Mouse (Mus musculus): ENCODE results near the gene Syce3.
A peak's percentile ranks its signal among the peaks of the same experiment; 100 is the strongest.

Gene Syce3

GRCm38 (mm10) chr15:89372536-89372935, 37.8 kb downstream of the Syce3 start:
- no peak for DNase-seq (ENCODE audit: low spot score)

GRCm38 (mm10) chr15:89372068-89372467, 38.2 kb downstream of the Syce3 start:
- no peak for DNase-seq (ENCODE audit: low spot score)

GRCm38 (mm10) chr15:89365141-89365551, 45.2 kb downstream of the Syce3 start:
- DNase-seq (ENCODE audit: low spot score) = no peak

- no peak for DNase-seq (ENCODE audit: low spot score)
Measured at GRCm38 (mm10) chr15:89363051-89363450, 47.3 kb downstream of the Syce3 start.

GRCm38 (mm10) chr15:89358784-89359183, 51.5 kb downstream of the Syce3 start:
- DNase-seq (ENCODE audit: low spot score) = no peak

GRCm38 (mm10) chr15:89356372-89356771, 53.9 kb downstream of the Syce3 start:
- DNase-seq (ENCODE audit: low spot score) = no peak

- DNase-seq (ENCODE audit: low spot score) = peak; percentile 89
Measured at GRCm38 (mm10) chr15:89355241-89356187, 54.8 kb downstream of the Syce3 start, which contains the start of the genes Lmf2 and Ncaph2. Lmf2 (minus strand) TSS chr15:89355659. Ncaph2 (plus strand) TSS chr15:89355719.

- DNase-seq (ENCODE audit: low spot score) = no peak
Measured at GRCm38 (mm10) chr15:89354455-89354854, 55.8 kb downstream of the Syce3 start.

GRCm38 (mm10) chr15:89353837-89354236, 56.5 kb downstream of the Syce3 start:
- no peak for DNase-seq (ENCODE audit: low spot score)

GRCm38 (mm10) chr15:89352795-89353194, 57.5 kb downstream of the Syce3 start:
- DNase-seq (ENCODE audit: low spot score) = no peak

- no peak for DNase-seq (ENCODE audit: low spot score)
Measured at GRCm38 (mm10) chr15:89352054-89352453, 58.2 kb downstream of the Syce3 start.

- no peak for DNase-seq (ENCODE audit: low spot score)
Measured at GRCm38 (mm10) chr15:89351302-89351701, 59.0 kb downstream of the Syce3 start.

- DNase-seq (ENCODE audit: low spot score) = no peak
Measured at GRCm38 (mm10) chr15:89350447-89350846, 59.9 kb downstream of the Syce3 start.

GRCm38 (mm10) chr15:89343325-89343724, 67.0 kb downstream of the Syce3 start:
- DNase-seq (ENCODE audit: low spot score) = no peak

GRCm38 (mm10) chr15:89341678-89342077, 68.6 kb downstream of the Syce3 start:
- DNase-seq (ENCODE audit: low spot score) = no peak

All from layer of hippocampus, adult 9-10 months (tissue).